Mouse (Mus musculus): Measurements from ENCODE around the gene 1700029J07Rik. TPM values are rescaled to one million over a fixed set of nuclear protein-coding genes. Genes with fewer than 3 reads are reported as not detected.

Gene 1700029J07Rik
- 0.84 and 0.85 TPM in 2 replicates for total RNA-seq (2012; rRNA removed)
- 2.1 and 2.3 TPM in 2 replicates for total RNA-seq (2014; rRNA removed)
- polyA plus RNA-seq (2012; ENCODE audit: insufficient read length, low read depth) = 1.5 and 1.8 TPM in 2 replicates

DNA sequence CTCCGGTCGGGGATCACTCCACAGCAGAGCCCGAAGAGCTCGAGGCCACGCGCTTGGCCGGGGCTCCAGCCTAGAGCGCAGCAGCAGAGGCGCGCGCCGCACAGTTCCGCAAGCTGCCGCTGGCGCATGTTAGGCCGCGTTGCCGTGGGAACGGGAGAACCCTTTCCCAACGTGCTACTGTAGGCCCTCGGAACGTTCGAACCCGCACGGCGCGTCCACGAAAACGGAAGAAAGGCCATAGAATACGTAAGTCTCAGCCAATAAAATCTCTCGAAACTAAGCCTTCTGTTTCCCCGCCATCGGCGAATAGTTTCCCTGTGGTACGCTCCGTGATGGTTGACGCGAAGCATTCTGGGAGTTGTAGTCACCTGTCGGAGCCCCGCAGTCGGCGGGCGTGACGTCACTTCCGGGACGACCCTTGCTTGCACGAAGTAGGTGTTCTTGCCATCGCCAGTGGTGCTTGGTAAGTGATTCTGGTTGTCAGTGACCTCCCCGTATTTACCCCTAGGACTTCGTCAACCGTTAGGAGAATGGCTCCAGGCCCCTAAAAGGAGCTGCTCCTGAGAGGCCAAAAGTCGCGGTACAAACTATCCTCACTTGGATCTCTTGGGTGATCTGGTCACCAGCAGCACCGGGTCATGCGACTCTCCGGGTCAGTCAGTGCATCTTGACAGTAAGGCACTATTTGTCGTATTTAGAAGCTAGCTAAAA is at the start of gene 1700029J07Rik, which contains the start of gene Ufsp2:
TSS of gene 1700029J07Rik (minus strand) at position 127 of the 711 bp plus-strand sequence.
TSS of gene Ufsp2 (plus strand) at position 403 of the 711 bp plus-strand sequence.
- Histone ChIP-seq H3K27me3 (replicated peaks) (no peaks in the 10 kb centered on the region), H3K27ac (ENCODE audit: insufficient read depth, low read depth) (peak within 1 kb of the TSS; percentile 27; the same call in 1 of the 2 replicates), H3K4me3 (replicated peaks in 1 of 3; ENCODE audit: low read depth in 2 of 3, low read length in 2 of 3, poor library complexity in 1 of 3) (peak within 1 kb of the TSS; percentile 74 to 82 (median 79)), H3K79me2 (replicated peaks; ENCODE audit: control insufficient read depth, extremely low read depth, insufficient read depth, poor library complexity, severe bottlenecking) (peaks cover 4% of the 10 kb centered on the region), H3K9me3 (replicated peaks; ENCODE audit: low read length) (peaks cover 18% of the 10 kb centered on the region), H3K4me1 (ENCODE audit: control insufficient read depth in 1 of 2, insufficient read depth in 2 of 2) (peaks cover 0 to 9% of the 10 kb centered on the region in 2 experiments; a peak in 2 of 4 replicates), H3K36me3 (replicated peaks in 1 of 2; ENCODE audit: control insufficient read depth in 1 of 2, insufficient read depth in 1 of 2, low read length in 1 of 2) (peaks cover 9 to 32% of the 10 kb centered on the region in 2 experiments), H3K9ac (ENCODE audit: insufficient read depth, low read depth) (peak within 1 kb of the TSS; percentile 92), H3K4me2 (ENCODE audit: insufficient read depth, low read depth, poor library complexity, severe bottlenecking) (peak within 1 kb of the TSS; percentile 96)
- DNase-seq (ENCODE audit: extremely low read depth) = peak; percentile 99
- in situ Hi-C loops (cut with MboI; ENCODE audit: low pct_ligation_motif_present, low pct_unique_long_range_greater_than_20kb, low sequenced_read_pairs) (no loop called here), dilution Hi-C loops (cut with MboI; ENCODE audit: extremely low pct_ligation_motif_present, extremely low pct_unique_long_range_greater_than_20kb, low sequenced_read_pairs) (no loop called here)
- peak; percentile 27; the same call in 1 of the 2 replicates for TF ChIP-seq GABPA (IDR thresholded peaks at IDR 0.05; ENCODE audit: insufficient replicate concordance, low read depth, low read length)
- TF ChIP-seq UBTF (IDR thresholded peaks at IDR 0.05; ENCODE audit: low read depth, low read length) = no peak
- TF ChIP-seq HCFC1 (IDR thresholded peaks at IDR 0.05; ENCODE audit: low read depth, low read length) = peak; percentile 97
- peak; percentile 93 for TF ChIP-seq SIN3A (IDR thresholded peaks at IDR 0.05; ENCODE audit: low read length)
- peak; percentile 80 for TF ChIP-seq POLR2A (IDR thresholded peaks at IDR 0.05; ENCODE audit: low read depth, low read length)
- peak; percentile 99 for TF ChIP-seq MXI1 (IDR thresholded peaks at IDR 0.05; ENCODE audit: low read depth, low read length)
- no peak for TF ChIP-seq ZC3H11A (IDR thresholded peaks at IDR 0.05; ENCODE audit: low read depth, low read length)
- peak; percentile 82 for TF ChIP-seq TBP (conservative IDR thresholded peaks at IDR 0.05; ENCODE audit: low read depth, low read length)
- TF ChIP-seq USF1 (IDR thresholded peaks at IDR 0.05; ENCODE audit: low read depth, low read length) = no peak
- TF ChIP-seq SMC3 (IDR thresholded peaks at IDR 0.05; ENCODE audit: low read depth, low read length) = no peak
- TF ChIP-seq ETS1 (conservative IDR thresholded peaks at IDR 0.05; ENCODE audit: low read depth, low read length) = no peak
- peak; percentile 63; the same call in 1 of the 2 replicates for TF ChIP-seq TCF12 (IDR thresholded peaks at IDR 0.05; ENCODE audit: low read depth, low read length)
- peak; percentile 79 for TF ChIP-seq NRF1 (IDR thresholded peaks at IDR 0.05; ENCODE audit: low read depth, low read length)
- TF ChIP-seq RCOR1 (conservative IDR thresholded peaks at IDR 0.05; ENCODE audit: low read depth, low read length) = no peak
- TF ChIP-seq KAT2A (IDR thresholded peaks at IDR 0.05; ENCODE audit: insufficient replicate concordance, low read length) = peak; percentile 94; the same call in 1 of the 2 replicates
- TF ChIP-seq MAZ (IDR thresholded peaks at IDR 0.05; ENCODE audit: low read depth, low read length) = no peak
- TF ChIP-seq ZKSCAN1 (IDR thresholded peaks at IDR 0.05; ENCODE audit: borderline replicate concordance, low read depth, low read length) = no peak
- TF ChIP-seq USF2 (conservative IDR thresholded peaks at IDR 0.05; ENCODE audit: low read depth, low read length) = no peak
- TF ChIP-seq JUN (IDR thresholded peaks at IDR 0.05; ENCODE audit: insufficient read depth, low read depth, low read length) = peak; percentile 76
- TF ChIP-seq MYC (IDR thresholded peaks at IDR 0.05; ENCODE audit: low read depth, low read length) = peak; percentile 85
- TF ChIP-seq MEF2A (IDR thresholded peaks at IDR 0.05; ENCODE audit: borderline replicate concordance, low read depth, low read length) = no peak
- peak; percentile 57; the same call in 1 of the 2 replicates for TF ChIP-seq NELFE (IDR thresholded peaks at IDR 0.05; ENCODE audit: low read depth, low read length)
- TF ChIP-seq POLR2AphosphoS2 (IDR thresholded peaks at IDR 0.05; ENCODE audit: low read depth, low read length) = no peak
- TF ChIP-seq ZMIZ1 (IDR thresholded peaks at IDR 0.05; ENCODE audit: low read depth, low read length) = peak; percentile 60; the same call in 1 of the 2 replicates
- peak; percentile 86 for TF ChIP-seq JUND (conservative IDR thresholded peaks at IDR 0.05; ENCODE audit: low read depth, low read length)
- TF ChIP-seq EP300 (IDR thresholded peaks at IDR 0.05; ENCODE audit: low read length) = 0 out of 2 replicates have a peak, but pooled peaks have one; percentile 25
- no peak for TF ChIP-seq BHLHE40 (IDR thresholded peaks at IDR 0.05; ENCODE audit: low read depth, low read length)
- peak; percentile 92 for TF ChIP-seq ELF1 (IDR thresholded peaks at IDR 0.05; ENCODE audit: low read depth, low read length)
- TF ChIP-seq MAFK (IDR thresholded peaks at IDR 0.05; ENCODE audit: insufficient replicate concordance, low read length) = no peak
- TF ChIP-seq IRF4 (IDR thresholded peaks at IDR 0.05; ENCODE audit: low read depth, low read length) = peak; percentile 58; the same call in 1 of the 2 replicates
- no peak for TF ChIP-seq ZNF384 (IDR thresholded peaks at IDR 0.05; ENCODE audit: low read depth, low read length)
- TF ChIP-seq E2F4 (IDR thresholded peaks at IDR 0.05; ENCODE audit: insufficient replicate concordance, low read depth, low read length) = peak; percentile 92; the same call in 1 of the 2 replicates
- TF ChIP-seq MAX (IDR thresholded peaks at IDR 0.05; ENCODE audit: low read length) = peak; percentile 89
- TF ChIP-seq CHD1 (IDR thresholded peaks at IDR 0.05; ENCODE audit: low read depth, low read length) = no peak
- no peak for TF ChIP-seq CHD2 (IDR thresholded peaks at IDR 0.05; ENCODE audit: low read length)
- no peak for TF ChIP-seq PAX5 (IDR thresholded peaks at IDR 0.05; ENCODE audit: low read length)
